Mouse (Mus musculus) thymus, adult 18-20 months (tissue): ENCODE data around the gene Chrna7.

Experiments
- DNase-seq, 2 experiments: peaks; one replicate each; pipeline ENCODE4 v3.0.0; 2022; ENCODE audit warnings: mixed read lengths in 2 of 2

Gene Chrna7

DNA sequence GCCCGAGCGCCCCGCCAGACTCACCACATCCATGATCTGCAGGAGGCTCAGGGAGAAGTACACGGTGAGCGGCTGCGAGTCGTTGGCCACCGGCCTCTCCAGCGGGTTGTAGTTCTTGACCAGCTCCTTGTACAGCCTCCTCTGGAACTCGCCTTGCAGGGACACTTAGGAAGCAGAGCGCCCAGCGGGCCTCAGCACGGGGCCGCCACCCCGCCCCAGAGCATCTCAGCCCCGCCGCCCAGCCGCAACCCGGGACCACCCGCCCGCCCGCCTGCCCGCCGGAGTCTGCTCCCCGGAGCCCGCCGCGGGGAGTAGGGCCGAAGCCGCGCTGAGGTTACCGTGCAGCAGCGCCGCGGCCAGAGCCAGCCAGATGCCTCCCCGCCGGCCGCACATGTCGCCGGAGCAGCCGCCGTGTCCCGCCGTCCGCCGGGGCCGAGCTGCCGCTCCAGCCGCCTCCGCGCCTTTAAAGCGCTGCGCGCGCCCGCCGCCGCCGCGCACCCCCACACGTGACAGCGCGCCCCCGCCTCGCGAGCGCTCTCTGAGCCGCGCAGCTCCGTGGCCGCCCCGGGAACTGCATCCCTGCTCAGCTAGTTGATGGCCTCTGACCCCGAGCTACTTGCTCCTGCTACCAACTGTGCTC lies at the start of gene Chrna7:
Gene Chrna7, minus strand, starts transcription at position 486 of the 640 bp plus-strand sequence.
- no peak for DNase-seq

GRCm38 (mm10) chr7:63249404-63249803 lies 37.0 kb upstream of the Chrna7 start:
- no peak for DNase-seq

- no peak for DNase-seq
Observed at GRCm38 (mm10) chr7:63237852-63238516, 25.6 kb upstream of the Chrna7 start.

DNA sequence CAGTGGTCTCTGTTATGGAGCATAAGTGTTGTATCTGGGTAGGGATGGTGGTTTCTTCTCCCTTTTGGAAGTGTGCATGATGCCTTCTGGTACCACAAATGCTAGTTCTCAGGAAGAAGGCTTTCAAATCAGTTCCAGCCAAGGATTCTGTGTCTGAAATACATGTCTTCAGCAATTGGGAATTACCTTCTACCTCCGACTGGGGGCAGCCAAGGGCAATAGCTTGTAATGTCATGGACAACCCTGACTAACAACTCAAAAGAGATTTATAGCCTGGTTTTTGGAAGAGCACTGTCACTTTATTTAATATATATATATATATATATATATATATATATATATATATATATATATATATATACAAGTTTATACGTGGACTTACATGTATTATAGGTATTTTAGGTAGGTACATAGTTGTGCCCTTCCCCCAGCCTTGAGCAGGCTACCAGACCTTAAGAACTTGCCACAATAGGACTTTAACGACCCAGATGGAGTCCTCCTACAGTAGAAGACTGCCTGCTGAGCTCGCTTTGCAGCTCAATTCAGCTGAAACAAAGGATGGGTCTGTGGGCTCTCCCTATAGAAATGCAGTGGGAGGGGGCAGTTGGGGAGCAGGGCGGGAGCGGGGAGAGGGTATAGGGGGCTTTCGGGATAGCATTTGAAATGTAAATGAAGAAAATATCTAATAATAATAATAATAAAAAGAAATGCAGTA lies 12.9 kb upstream of the Chrna7 start:
- no peak for DNase-seq

- DNase-seq = no peak
Observed at GRCm38 (mm10) chr7:63211641-63212083, 707 bp downstream of the Chrna7 start.

DNA sequence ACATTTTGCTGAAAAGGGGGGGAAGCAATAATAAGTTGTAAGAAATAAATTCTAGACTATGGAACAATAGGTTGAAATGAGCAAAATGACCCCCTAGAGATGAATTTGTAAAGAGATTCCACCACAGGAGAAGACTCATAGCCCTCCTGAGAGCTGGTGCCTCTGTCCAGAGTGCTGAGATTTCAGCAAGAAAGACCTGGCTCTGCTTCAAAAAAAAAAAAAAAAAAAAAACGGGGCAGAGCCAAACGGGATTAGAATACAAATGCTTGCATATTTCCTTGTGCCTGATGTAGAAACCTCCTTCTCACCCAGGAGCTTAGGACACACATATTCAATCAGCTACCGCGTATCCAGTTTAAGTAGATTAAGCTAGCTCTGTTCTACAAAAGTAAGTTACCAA lies 2.9 kb downstream of the Chrna7 start:
- no peak for DNase-seq

GRCm38 (mm10) chr7:63207137-63207536 lies 5.2 kb downstream of the Chrna7 start:
- DNase-seq = no peak

GRCm38 (mm10) chr7:63195560-63195959 lies 16.8 kb downstream of the Chrna7 start:
- DNase-seq = no peak

DNA sequence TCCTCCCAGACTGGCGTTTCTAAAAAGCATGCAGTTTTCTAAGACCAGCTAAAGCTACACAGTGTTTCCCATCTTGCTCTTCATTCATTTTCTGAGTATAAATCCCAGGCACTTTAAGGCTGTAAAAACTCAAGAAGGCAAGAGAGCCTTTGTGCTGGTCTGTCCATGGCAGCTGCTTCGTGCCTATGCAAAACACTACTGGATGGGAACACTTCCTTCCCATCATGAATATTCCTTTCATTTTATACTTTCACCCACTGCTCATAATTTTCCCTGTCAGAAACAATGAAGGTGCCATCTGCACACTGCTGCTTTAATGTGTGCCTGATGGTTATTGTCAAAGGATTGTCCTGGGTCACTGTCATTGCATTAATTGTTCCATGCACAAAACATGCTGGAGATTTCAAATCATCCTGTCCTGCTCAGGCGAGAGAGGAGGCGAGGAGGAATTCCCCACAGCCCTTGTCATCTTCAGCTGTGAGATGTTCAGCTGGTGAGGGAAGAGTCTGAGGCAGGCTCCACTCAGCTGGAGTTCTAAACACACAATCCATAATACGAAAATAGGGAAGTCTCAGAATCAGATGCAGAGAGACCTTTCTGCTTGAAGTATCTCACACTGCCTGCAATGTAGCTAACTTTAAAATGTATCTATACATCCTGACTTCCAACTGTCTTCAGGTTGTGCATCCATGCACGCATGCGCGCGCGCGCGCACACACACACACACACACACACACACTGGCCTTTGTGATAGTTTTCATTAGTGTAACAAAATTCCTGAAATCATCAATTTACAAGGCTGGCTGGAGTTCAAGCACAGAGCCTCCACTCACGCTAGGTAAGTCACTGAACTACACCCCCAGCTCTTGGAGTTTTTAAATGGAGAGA lies 22.5 kb downstream of the Chrna7 start:
- no peak for DNase-seq

- DNase-seq = no peak
Observed at GRCm38 (mm10) chr7:63170063-63170787, 42.1 kb downstream of the Chrna7 start.

DNA sequence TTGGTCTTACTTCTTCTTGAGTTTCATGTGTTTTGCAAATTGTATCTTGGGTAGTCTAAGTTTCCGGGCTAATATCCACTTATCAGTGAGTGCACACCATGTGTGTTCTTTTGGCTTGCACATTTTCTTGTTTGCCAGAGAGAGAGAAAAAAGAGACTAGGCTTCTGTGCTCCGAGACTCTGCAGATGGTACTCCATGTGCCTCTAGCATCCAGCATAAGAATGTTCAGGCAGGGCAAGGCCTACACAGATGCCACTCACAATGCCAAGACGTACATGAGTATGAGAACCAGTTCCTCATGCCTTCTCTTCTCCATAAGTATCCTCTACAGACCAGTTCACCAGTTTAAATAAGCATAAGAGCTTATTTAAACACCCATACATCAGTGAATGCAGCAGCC lies 47.8 kb downstream of the Chrna7 start:
- DNase-seq = no peak

GRCm38 (mm10) chr7:63162272-63162864 lies 50.0 kb downstream of the Chrna7 start:
- no peak for DNase-seq

DNA sequence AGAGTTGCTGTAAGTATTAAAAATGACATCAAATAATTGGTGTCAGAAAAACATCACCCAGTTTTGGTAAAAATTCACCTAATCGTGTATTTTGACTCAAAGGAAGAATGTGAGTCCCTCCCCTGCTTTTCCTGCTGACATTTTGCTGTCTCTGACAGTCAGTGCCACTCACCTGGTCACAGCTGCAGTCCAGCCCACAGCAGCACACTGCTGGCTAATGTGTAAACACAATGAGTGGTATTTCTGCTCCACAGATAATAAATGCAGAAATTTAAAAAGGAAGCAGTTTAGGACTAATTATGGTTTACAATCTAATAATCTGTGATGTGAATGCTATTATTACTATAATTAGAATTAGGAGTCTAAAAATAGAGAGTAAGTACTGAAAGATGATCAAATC lies 59.1 kb downstream of the Chrna7 start:
- no peak for DNase-seq

DNA sequence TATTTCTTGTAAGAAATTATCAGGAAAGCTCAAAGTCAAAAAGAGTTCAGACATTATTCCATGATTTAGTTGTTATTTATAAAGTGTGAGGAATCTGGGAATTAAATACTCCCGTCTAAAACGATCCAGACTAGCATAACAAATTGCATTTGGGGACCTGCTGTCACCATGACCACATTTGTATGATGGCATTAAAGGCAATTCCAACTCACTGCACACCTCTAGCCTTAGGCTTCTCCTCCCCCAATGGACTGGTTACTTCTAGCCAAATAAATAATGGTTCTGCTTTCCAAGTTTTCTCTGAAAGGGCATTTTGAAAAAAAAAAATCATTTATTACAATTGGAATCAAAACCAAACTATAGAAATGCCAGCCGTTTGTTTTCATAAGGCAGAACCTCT lies 63.6 kb downstream of the Chrna7 start:
- no peak for DNase-seq

GRCm38 (mm10) chr7:63148321-63148720 lies 64.0 kb downstream of the Chrna7 start:
- DNase-seq = no peak

DNA sequence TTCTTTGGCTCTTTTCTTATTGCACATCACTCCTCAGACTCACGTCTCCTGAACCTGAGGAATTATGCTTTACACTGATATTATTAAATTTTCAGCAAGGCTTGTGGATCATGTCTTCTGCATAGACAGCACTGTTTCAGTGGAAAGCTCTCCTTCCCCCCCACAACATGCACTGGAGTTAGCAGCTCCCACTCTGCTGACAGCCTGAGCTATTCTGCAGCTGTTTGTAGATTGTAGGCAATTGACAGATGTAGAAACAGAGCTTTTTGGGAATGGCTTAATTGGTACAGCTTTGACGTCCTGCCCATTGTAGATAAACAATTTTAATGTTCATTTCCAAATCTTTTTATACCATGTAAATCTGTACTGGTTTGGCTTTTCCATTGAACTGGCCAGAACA lies 89.8 kb downstream of the Chrna7 start:
- DNase-seq = no peak

DNA sequence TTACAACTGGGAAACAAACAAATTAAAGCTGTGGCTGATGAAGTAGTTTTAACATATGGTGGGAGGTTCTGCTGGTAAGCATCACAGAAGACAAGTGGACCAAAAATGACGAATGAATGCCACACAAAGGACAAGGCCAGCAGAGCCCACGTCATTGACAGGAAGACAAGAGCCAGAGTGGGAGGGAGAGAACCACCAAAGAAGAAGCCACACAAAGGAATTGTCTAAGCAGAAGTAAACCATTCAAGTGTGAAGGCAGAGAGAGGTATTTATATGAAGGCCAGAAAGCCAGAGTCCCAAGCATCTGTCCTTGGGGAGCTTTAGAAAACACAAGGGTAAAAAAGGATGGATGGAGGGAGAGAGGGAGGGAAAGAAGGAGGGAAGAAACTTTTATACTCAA lies 98.7 kb downstream of the Chrna7 start:
- DNase-seq = no peak

DNA sequence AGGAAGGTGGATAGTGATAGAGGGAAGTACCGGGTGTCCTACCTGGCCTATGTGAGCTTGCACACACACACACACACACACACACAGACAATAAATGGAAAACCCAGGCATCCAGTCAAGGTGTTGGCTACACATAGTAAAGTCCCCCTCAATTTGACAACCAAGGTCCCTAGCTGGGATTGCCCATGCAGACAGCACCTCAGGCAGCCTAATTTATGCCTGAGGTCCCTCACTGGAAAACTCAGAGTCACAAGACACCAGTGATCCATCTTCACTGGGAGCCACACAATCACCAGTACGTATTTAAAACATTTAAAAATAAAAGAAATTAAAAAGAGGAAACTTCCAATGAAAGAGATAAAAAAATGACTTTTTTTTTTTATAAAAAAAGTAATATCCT lies 99.1 kb downstream of the Chrna7 start:
- DNase-seq = no peak

DNA sequence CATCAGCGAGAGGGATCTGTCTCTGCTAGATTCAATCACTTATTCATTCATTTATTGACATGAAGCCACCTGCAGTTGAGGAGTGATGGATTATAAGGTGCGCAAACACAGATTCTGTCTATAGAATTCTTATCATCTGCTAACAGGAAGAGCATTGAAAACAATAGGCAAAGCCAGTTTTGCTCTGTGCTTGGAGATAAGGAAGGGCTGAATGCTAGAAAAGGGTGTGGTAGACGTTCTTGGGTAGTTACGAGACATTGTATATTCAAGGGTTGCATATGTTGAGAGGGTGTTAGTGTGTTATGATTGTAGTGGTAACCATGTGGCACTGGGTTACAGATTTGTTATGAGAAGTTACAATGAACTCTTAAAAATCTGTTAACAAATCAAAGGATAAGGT lies 103.0 kb downstream of the Chrna7 start:
- no peak for DNase-seq

GRCm38 (mm10) chr7:63085954-63086353 lies 126.4 kb downstream of the Chrna7 start:
- DNase-seq = no peak

- no peak for DNase-seq
Observed at GRCm38 (mm10) chr7:63084351-63085003, 127.9 kb downstream of the Chrna7 start.
